In the genomic region with DNA sequence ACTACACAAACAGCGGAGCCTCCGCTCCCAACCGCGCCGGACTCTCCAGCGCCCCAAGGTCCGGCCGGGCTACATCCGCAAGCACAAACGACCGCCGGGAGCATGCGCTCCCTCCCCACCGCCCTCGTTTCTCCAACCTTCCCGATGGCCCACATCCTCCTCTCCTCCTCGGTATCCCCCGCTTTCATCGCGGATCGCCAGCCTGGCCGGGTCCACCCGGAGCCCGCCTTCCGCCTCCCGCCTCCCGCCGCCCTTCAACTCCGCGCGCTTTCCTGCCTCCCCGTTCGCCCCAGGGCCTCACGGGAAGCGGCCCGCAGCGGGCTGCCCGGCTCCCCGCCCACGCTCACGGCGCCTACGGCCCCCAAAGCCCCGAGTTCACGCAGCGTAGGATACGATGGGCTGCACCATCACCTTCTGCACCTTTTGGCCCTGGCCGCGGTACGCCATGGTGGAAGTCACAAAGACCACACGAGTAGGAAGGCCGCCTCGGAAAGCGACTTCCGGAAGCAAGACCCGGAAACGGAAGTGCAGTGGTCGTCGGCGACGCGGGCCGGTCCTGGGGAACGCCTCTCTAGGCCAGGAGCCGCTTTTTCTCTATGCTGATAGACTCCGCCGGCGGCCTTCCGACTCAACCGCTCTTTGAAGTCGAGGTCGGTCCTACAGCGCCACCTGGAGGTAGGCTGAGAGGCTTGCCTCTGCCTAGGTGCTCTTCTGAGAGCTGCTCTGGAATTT, we compare ENCODE assay signal across 8 mouse cellular contexts. TPM values are rescaled to one million over a fixed set of nuclear protein-coding genes. Genes with fewer than 3 reads are reported as not detected.
A peak's percentile ranks its signal among the peaks of the same experiment; 100 is the strongest.
DNase-seq lines count a peak whose midpoint lies in the region; ATAC-seq and TF ChIP-seq lines count a peak whose summit lies in the region.

Snrpe (minus strand) TSS at position 521 of the 732 bp plus-strand sequence.

- H3K27me3 ChIP-seq in megakaryocyte, embryonic 14.5 days (replicated peaks): no peaks in the 10 kb centered on the region

- H3K4me1 ChIP-seq in cortical plate, adult 2 months (ENCODE audit: control insufficient read depth, insufficient read depth, low read length): no peaks in the 10 kb centered on the region
- H3K4me1 ChIP-seq in megakaryocyte, embryonic 14.5 days: peaks cover 17% of the 10 kb centered on the region

- peak; percentile 96 for TF ChIP-seq CTCF in cortical plate, adult 2 months (IDR thresholded peaks at IDR 0.05; ENCODE audit: extremely low read depth, insufficient read depth, low read length)

- H3K27ac ChIP-seq in cortical plate, adult 2 months (ENCODE audit: insufficient read depth, low read length): 0 out of 2 replicates have a peak within 1 kb of the TSS, but pooled peaks have one; percentile 70

- peaks cover 50% of the 10 kb centered on the region for H3K36me3 ChIP-seq in megakaryocyte, embryonic 14.5 days (replicated peaks; ENCODE audit: low read length)

- peak within 1 kb of the TSS; percentile 92 for H3K4me3 ChIP-seq in cortical plate, adult 2 months (ENCODE audit: insufficient read depth, low read length)
- H3K4me3 ChIP-seq in megakaryocyte, embryonic 14.5 days (replicated peaks): peak within 1 kb of the TSS; percentile 98

- peak; percentile 69; the same call in 1 of the 2 replicates for TF ChIP-seq POLR2A in cortical plate, adult 2 months (IDR thresholded peaks at IDR 0.05; ENCODE audit: extremely low read depth, insufficient read depth, low read length)

- peak; percentile 82 to 90 for DNase-seq in gastrocnemius, adult 8-10 months (ENCODE audit: low spot score in 2 of 2)
- DNase-seq in hindlimb bud, embryonic 11.5 days (ENCODE audit: extremely low spot score, low read depth, low spot score): peak; percentile 95
- DNase-seq in left cerebral cortex, adult 8-10 months (ENCODE audit: low spot score in 2 of 2): peak; percentile 88 to 94
- peak; percentile 97 to 99 for DNase-seq in right cerebral cortex, postnatal 10 days (ENCODE audit: low spot score in 2 of 2)
- peak; percentile 96 for DNase-seq in urinary bladder, postnatal 25 days (ENCODE audit: low spot score)

- ATAC-seq in activated CD4-positive, CD25-positive, alpha-beta regulatory T cell, adult 4 months: peak; percentile 98

- H3K9me3 ChIP-seq in megakaryocyte, embryonic 14.5 days: no peaks in the 10 kb centered on the region

RNA-seq across cellular contexts. Expression of gene Snrpe, which starts in this region (rescaled TPM):
- polyA plus RNA-seq in activated CD4-positive, CD25-positive, alpha-beta regulatory T cell, adult 4 months (2017; shearing (Covaris generic)): 100 to 1,000 TPM; 402 to 505 TPM
- polyA plus RNA-seq in cortical plate, adult 2 months (2012; rRNA removed): 91.1 and 101 TPM in 2 replicates
- total RNA-seq in gastrocnemius, adult 8-10 months (2022): 10 to 100 TPM; 38.1 to 53.9 (median 48.6) TPM
- 10 to 100 TPM; 55.0 to 65.3 (median 63.9) TPM for total RNA-seq in left cerebral cortex, adult 8-10 months (2022)
- polyA plus RNA-seq in megakaryocyte, embryonic 14.5 days (2012; ENCODE audit: insufficient read depth, low replicate concordance): 14.8 TPM in 1 of 2 replicates, not detected in the other

Comparison
In these comparisons a context has a peak if more than half of its experiments do, and no peak if none do; other contexts are left out.
1. Peak in every context shown above with its lines: DNase-seq, ATAC-seq, H3K4me3 ChIP-seq and H3K27ac ChIP-seq.